Mouse (Mus musculus) MEL (cell line): ENCODE measurements around the gene Naif1. TPM values are rescaled to one million over a fixed set of nuclear protein-coding genes. Genes with fewer than 3 reads are reported as not detected.

Source experiments
- DNase-seq: peaks from one replicate; pipeline ENCODE4 v3.0.0; 2011; ENCODE audit warnings: low read depth, low spot score
- H3K27ac ChIP-seq: 2 replicates; pipeline ENCODE4 v1.5.1; 2012; ENCODE audit warnings: low read depth, mild to moderate bottlenecking, control low read depth, low read length, moderate library complexity; ENCODE audit not compliant: control insufficient read depth
- H3K27me3 ChIP-seq, 2 experiments: fragments of 150-350 bp in 1 of 2; sonication (generic) in 1 of 2; 2 replicates each; pipeline ENCODE4 v1.6.1; 2012; ENCODE audit warnings: low read length in 2 of 2, mild to moderate bottlenecking in 2 of 2, improper control_type of control experiment in 1 of 2, moderate library complexity in 1 of 2; ENCODE audit not compliant: insufficient read depth in 2 of 2, control insufficient read depth in 1 of 2
- H3K36me3 ChIP-seq, 2 experiments: 2 replicates each; pipeline ENCODE4 v1.6.1; 2012 to 2014; ENCODE audit warnings: low read length in 2 of 2, improper control_type of control experiment in 1 of 2, inconsistent platforms in 1 of 2, mild to moderate bottlenecking in 1 of 2; ENCODE audit not compliant: insufficient read depth in 2 of 2, control insufficient read depth in 1 of 2
- H3K4me1 ChIP-seq, 2 experiments: fragments of 150-350 bp in 1 of 2; sonication (generic) in 1 of 2; 2 replicates each; pipeline ENCODE4 v1.6.1; 2012; ENCODE audit warnings: low read length in 2 of 2, improper control_type of control experiment in 1 of 2, mild to moderate bottlenecking in 1 of 2; ENCODE audit not compliant: insufficient read depth in 2 of 2, control insufficient read depth in 1 of 2
- H3K4me3 ChIP-seq, 2 experiments: fragments of 150-350 bp in 1 of 2; sonication (generic) in 1 of 2; 2 replicates each; pipeline ENCODE4 v1.5.1; 2012; ENCODE audit warnings: low read depth in 2 of 2, low read length in 2 of 2, mild to moderate bottlenecking in 2 of 2, moderate library complexity in 2 of 2, control low read depth in 1 of 2, improper control_type of control experiment in 1 of 2; ENCODE audit not compliant: control insufficient read depth in 1 of 2, insufficient read depth in 1 of 2
- H3K79me2 ChIP-seq: 2 replicates; pipeline ENCODE4 v1.6.1; 2012; ENCODE audit warnings: mild to moderate bottlenecking, low read length, moderate library complexity; ENCODE audit not compliant: control insufficient read depth, poor library complexity, insufficient read depth
- H3K9ac ChIP-seq: 2 replicates; pipeline ENCODE4 v1.6.1; 2012; ENCODE audit warnings: low read depth, mild to moderate bottlenecking, control low read depth, low read length, moderate library complexity; ENCODE audit not compliant: control insufficient read depth, poor library complexity, severe bottlenecking
- H3K9me3 ChIP-seq: fragments of 150-350 bp; sonication (generic); replicated peaks from 2 replicates; pipeline ENCODE4 v1.6.1; 2012; ENCODE audit warnings: mild to moderate bottlenecking, low read length, improper control_type of control experiment, moderate library complexity; ENCODE audit not compliant: insufficient read depth
- CHD2 ChIP-seq: IDR thresholded peaks from 2 replicates; pipeline ENCODE4 v1.6.1; 2011; ENCODE audit warnings: low read length, improper control_type of control experiment
- CTCF ChIP-seq, 3 experiments: IDR thresholded peaks in 2 of 3; conservative IDR thresholded peaks in 1 of 3; 2 replicates each; pipeline ENCODE4 v1.5.1; 2011 to 2012; ENCODE audit warnings: low read length in 3 of 3, low read depth in 2 of 3, mild to moderate bottlenecking in 2 of 3, improper control_type of control experiment in 1 of 3, inconsistent platforms in 1 of 3, mixed read lengths in 1 of 3, moderate library complexity in 1 of 3; ENCODE audit not compliant: control insufficient read depth in 1 of 3, insufficient read depth in 1 of 3, poor library complexity in 1 of 3, severe bottlenecking in 1 of 3
- ELF1 ChIP-seq: IDR thresholded peaks from 2 replicates; pipeline ENCODE4 v1.6.1; 2014; ENCODE audit warnings: low read depth, mild to moderate bottlenecking, inconsistent platforms, low read length, improper control_type of control experiment, moderate library complexity
- ETS1 ChIP-seq: IDR thresholded peaks from 2 replicates; pipeline ENCODE4 v1.6.1; 2012; ENCODE audit warnings: low read depth, mild to moderate bottlenecking, inconsistent platforms, low read length, improper control_type of control experiment, moderate library complexity
- GABPA ChIP-seq: IDR thresholded peaks from 2 replicates; pipeline ENCODE4 v1.6.1; 2012; ENCODE audit warnings: low read depth, mild to moderate bottlenecking, inconsistent platforms, low read length, improper control_type of control experiment, moderate library complexity
- HCFC1 ChIP-seq: IDR thresholded peaks from 2 replicates; pipeline ENCODE4 v1.6.1; 2012; ENCODE audit warnings: low read depth, mild to moderate bottlenecking, inconsistent platforms, low read length, improper control_type of control experiment, moderate library complexity
- MYC ChIP-seq: IDR thresholded peaks from 2 replicates; pipeline ENCODE4 v1.6.1; 2011; ENCODE audit warnings: low read depth, mild to moderate bottlenecking, low read length, improper control_type of control experiment, moderate library complexity
- NELFE ChIP-seq: IDR thresholded peaks from 2 replicates; pipeline ENCODE4 v1.6.1; 2011; ENCODE audit warnings: low read depth, low read length, improper control_type of control experiment
- POLR2A ChIP-seq, 2 experiments: IDR thresholded peaks; 2 replicates each; pipeline ENCODE4 v1.6.1; 2011 to 2012; ENCODE audit warnings: low read length in 2 of 2, mild to moderate bottlenecking in 2 of 2, control low read depth in 1 of 2, improper control_type of control experiment in 1 of 2, low read depth in 1 of 2, moderate library complexity in 1 of 2; ENCODE audit not compliant: control insufficient read depth in 1 of 2, insufficient read depth in 1 of 2, poor library complexity in 1 of 2
- POLR2AphosphoS5 ChIP-seq: IDR thresholded peaks from 2 replicates; pipeline ENCODE4 v1.6.1; 2012; ENCODE audit warnings: low read depth, borderline replicate concordance, mild to moderate bottlenecking, inconsistent platforms, low read length, moderate library complexity, mixed read lengths
- SIN3A ChIP-seq: IDR thresholded peaks from 2 replicates; pipeline ENCODE4 v1.6.1; 2012; ENCODE audit warnings: low read length, improper control_type of control experiment, inconsistent platforms
- TBP ChIP-seq: IDR thresholded peaks from 2 replicates; pipeline ENCODE4 v1.8.0; 2011; ENCODE audit warnings: low read depth, low read length, improper control_type of control experiment
- USF1 ChIP-seq: IDR thresholded peaks from 2 replicates; pipeline ENCODE4 v1.6.1; 2014; ENCODE audit warnings: low read depth, mild to moderate bottlenecking, inconsistent platforms, low read length, improper control_type of control experiment, moderate library complexity
- USF2 ChIP-seq, 2 experiments: IDR thresholded peaks; 2 replicates each; pipeline ENCODE4 v1.6.1; 2011 to 2012; ENCODE audit warnings: improper control_type of control experiment in 2 of 2, low read length in 2 of 2, borderline replicate concordance in 1 of 2, inconsistent platforms in 1 of 2, low read depth in 1 of 2, mild to moderate bottlenecking in 1 of 2; ENCODE audit not compliant: insufficient read depth in 1 of 2
- ZKSCAN1 ChIP-seq: IDR thresholded peaks from 2 replicates; pipeline ENCODE4 v1.6.1; 2012; ENCODE audit warnings: low read depth, mild to moderate bottlenecking, inconsistent platforms, low read length, improper control_type of control experiment, moderate library complexity
- polyA plus RNA-seq, 2 experiments: library from polyadenylated mRNA; stranded (reverse) in 1 of 2; unstranded in 1 of 2; fragments of >175 nt in 1 of 2; fragments of >200 nt in 1 of 2; gene quantifications; 2 replicates each; pipeline versions ENCODE4 v1.2.1 to v1.2.4; 2012; ENCODE audit warnings: low replicate concordance in 2 of 2, low read depth in 1 of 2; ENCODE audit not compliant: insufficient read length in 2 of 2, insufficient read depth in 1 of 2, missing spikeins in 1 of 2
- total RNA-seq: library from RNA; depleted of rRNA; stranded (reverse); fragments of 300-350 nt; gene quantifications from 2 replicates; pipeline ENCODE4 v1.2.3, GENCODE M21; 2012

Naif1 gene
- total and polyA plus RNA-seq, 3 experiments, result 4.9 to 8.5 TPM; not detected in 1

DNA sequence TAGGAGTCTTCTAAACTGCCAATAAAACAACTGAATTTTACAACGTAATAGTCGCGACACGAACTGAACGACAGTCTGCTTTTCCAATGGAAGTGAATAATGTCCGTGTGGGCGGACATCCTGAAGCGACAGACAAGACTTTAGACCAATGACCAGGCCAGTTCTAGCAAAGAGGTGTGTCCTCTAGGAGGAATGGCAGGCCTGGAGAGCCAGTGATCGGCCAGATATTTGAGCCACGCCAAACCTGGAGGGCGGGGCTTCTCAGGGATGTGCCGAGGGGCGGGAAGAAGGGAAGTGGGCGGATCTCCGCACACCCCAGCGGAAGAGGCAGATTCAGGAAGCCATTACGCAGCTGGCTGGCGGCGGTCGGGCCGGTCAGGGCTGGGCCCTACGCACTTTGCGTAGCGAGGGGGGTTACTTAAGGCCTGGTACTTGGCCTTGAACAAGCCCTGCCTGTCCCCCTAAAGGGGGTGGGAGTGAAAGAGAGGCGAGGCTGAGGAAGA is 1.7 kb downstream of the Naif1 start:
- H3K4me1 ChIP-seq, result peaks cover 0 to 16% of the 10 kb centered on the region in 2 experiments
- H3K9me3 ChIP-seq, result no peaks in the 10 kb centered on the region
- TF ChIP-seq TBP (0 out of 2 replicates have a peak, but pooled peaks have one; percentile 11), USF2 (IDR thresholded peaks at IDR 0.05; ENCODE audit: borderline replicate concordance in 1 of 2, insufficient read depth in 1 of 2, low read depth in 1 of 2, low read length in 2 of 2) (no peak), POLR2AphosphoS5 (no peak), CHD2 (peak; percentile 54; the same call in 1 of the 2 replicates), ELF1 (no peak), POLR2A (IDR thresholded peaks at IDR 0.05; ENCODE audit: control insufficient read depth in 1 of 2, insufficient read depth in 1 of 2, low read depth in 1 of 2, low read length in 2 of 2, poor library complexity in 1 of 2) (peak in 1 of 2 experiments; percentile 45; a peak in 1 of 4 replicates)
- peaks cover 0 to 30% of the 10 kb centered on the region in 2 experiments; a peak in 2 of 4 replicates for H3K36me3 ChIP-seq
- H3K27ac ChIP-seq, result peak overlapping the region; percentile 99
- H3K9ac ChIP-seq, result peak overlapping the region; percentile 92
- no peaks in the 10 kb centered on the region for H3K27me3 ChIP-seq
- peak overlapping the region; percentile 31 to 92 for H3K4me3 ChIP-seq
- H3K79me2 ChIP-seq, result peaks cover 53% of the 10 kb centered on the region
- DNase-seq, result peak; percentile 99

DNA sequence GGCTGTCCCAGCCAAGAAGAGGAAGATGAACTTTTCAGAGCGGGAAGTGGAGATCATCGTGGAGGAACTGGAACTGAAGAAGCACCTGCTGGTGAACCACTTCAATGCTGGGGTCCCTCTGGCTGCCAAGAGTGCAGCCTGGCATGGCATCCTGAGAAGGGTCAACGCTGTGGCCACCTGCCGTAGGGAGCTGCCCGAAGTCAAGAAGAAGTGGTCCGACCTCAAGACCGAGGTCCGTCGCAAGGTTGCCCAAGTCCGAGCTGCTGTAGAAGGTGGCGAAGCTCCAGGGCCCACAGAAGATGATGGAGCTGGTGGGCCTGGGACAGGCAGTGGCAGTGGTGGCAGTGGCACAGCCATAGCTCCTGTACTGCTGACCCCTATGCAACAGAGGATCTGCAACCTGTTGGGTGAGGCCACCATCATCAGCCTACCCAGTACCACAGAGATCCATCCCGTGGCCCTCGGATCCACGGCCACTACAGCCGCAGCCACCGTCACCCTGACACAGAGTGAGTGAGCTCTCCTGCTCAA is 2.2 kb downstream of the Naif1 start:
- H3K9me3 ChIP-seq, result no peaks in the 10 kb centered on the region
- H3K79me2 ChIP-seq, result peaks cover 50% of the 10 kb centered on the region
- H3K4me1 ChIP-seq, result peaks cover 0 to 15% of the 10 kb centered on the region in 2 experiments
- DNase-seq, result no peak
- H3K27ac ChIP-seq, result peak overlapping the region; percentile 72
- H3K4me3 ChIP-seq, result peak overlapping the region; percentile 5 to 67
- peak overlapping the region; percentile 76 for H3K9ac ChIP-seq
- H3K36me3 ChIP-seq, result peaks cover 0 to 28% of the 10 kb centered on the region in 2 experiments; a peak in 2 of 4 replicates
- H3K27me3 ChIP-seq, result no peaks in the 10 kb centered on the region
- TF ChIP-seq NELFE (peak; percentile 16; the same call in 1 of the 2 replicates), CTCF (IDR thresholded peaks at IDR 0.05 in 2 of 3, conservative IDR thresholded peaks at IDR 0.05 in 1 of 3; ENCODE audit: control insufficient read depth in 1 of 3, insufficient read depth in 1 of 3, low read depth in 2 of 3, low read length in 3 of 3, poor library complexity in 1 of 3, severe bottlenecking in 1 of 3) (no peak), MYC (no peak), GABPA (no peak), USF1 (no peak), ETS1 (no peak), HCFC1 (no peak), SIN3A (peak; percentile 50; the same call in 1 of the 2 replicates), ZKSCAN1 (no peak), USF2 (IDR thresholded peaks at IDR 0.05; ENCODE audit: borderline replicate concordance in 1 of 2, insufficient read depth in 1 of 2, low read depth in 1 of 2, low read length in 2 of 2) (no peak)
